8 mouse cellular contexts compared by ENCODE assay signal in the genomic region with DNA sequence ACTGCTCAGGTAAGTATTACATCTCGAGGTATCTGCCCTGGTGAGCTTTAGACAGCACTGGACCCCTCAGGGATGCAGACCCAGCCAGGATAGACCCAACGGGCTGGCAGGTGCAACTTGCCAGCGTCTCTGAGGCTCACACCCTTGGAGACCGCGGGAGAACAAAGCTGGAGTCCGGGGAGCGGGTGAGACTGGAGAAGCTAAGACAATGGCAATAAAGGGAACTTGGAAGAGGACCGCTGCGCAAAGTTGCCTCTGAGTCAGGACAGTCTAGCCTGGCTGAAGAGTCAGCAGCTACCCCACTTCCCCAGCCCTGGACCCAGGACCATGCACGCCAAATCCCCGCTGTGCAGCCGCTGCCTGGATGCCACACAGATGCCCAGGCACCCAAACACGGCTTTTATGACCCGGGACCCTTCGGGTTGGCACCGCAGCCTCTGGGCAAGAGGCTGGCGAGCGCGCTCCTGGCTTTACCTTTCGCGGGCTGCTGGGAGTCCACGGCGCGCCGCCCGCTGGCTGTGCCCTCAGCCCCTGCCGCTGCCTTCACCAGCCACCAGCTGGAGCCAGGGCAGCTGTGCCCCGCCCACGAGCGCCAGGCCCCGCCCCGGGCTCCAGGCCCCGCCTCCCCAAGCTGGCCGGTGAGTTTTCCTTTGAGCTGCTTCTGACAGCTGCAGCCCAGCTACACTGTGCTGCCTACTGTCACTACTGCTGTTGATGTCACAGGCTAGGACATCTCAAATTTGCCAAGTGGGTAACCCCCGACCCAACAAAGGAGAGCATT.
A peak's percentile ranks its signal among the peaks of the same experiment; 100 is the strongest.
DNase-seq lines count a peak whose midpoint lies in the region; ATAC-seq and TF ChIP-seq lines count a peak whose summit lies in the region.

No protein-coding gene starts in this region.

- peak overlapping the region; percentile 74 for H3K4me2 ChIP-seq in forebrain, embryonic 14.5 days (ENCODE audit: low read length)
- H3K4me2 ChIP-seq in heart, postnatal 0 days (ENCODE audit: low read depth, low read length): peak overlapping the region; percentile 73
- H3K4me2 ChIP-seq in lung, embryonic 16.5 days (ENCODE audit: low read depth, low read length): peak overlapping the region; percentile 91

- H3K9ac ChIP-seq in forebrain, embryonic 14.5 days (ENCODE audit: low read length): peak overlapping the region; percentile 57
- H3K9ac ChIP-seq in heart, postnatal 0 days (replicated peaks; ENCODE audit: low read depth, low read length): no peak overlapping the region; the same call in 1 of the 2 replicates
- H3K9ac ChIP-seq in lung, embryonic 16.5 days (ENCODE audit: low read length): peak overlapping the region; percentile 63

- H3K27ac ChIP-seq in forebrain, embryonic 14.5 days (ENCODE audit: low read depth, low read length): no peak overlapping the region
- no peak overlapping the region for H3K27ac ChIP-seq in heart, postnatal 0 days (ENCODE audit: low read depth)
- 0 out of 2 replicates have a peak overlapping the region, but pooled peaks have one; percentile 7 for H3K27ac ChIP-seq in lung, embryonic 16.5 days (ENCODE audit: low read length)

- H3K36me3 ChIP-seq in forebrain, embryonic 14.5 days (ENCODE audit: control insufficient read depth, insufficient read depth, low read length): no peaks in the 10 kb centered on the region
- no peaks in the 10 kb centered on the region for H3K36me3 ChIP-seq in heart, postnatal 0 days (replicated peaks; ENCODE audit: control insufficient read depth, insufficient read depth, low read length)
- H3K36me3 ChIP-seq in lung, embryonic 16.5 days (ENCODE audit: control insufficient read depth, insufficient read depth, low read length): no peaks in the 10 kb centered on the region

- H3K4me3 ChIP-seq in forebrain, embryonic 14.5 days (ENCODE audit: low read depth, low read length): peak overlapping the region; percentile 38
- H3K4me3 ChIP-seq in heart, postnatal 0 days (ENCODE audit: low read depth, low read length): peak overlapping the region; percentile 47
- H3K4me3 ChIP-seq in lung, embryonic 16.5 days (ENCODE audit: low read length): peak overlapping the region; percentile 59

- 0 out of 2 replicates have a peak, but pooled peaks cover 4% of the 10 kb centered on the region for H3K27me3 ChIP-seq in forebrain, embryonic 14.5 days (replicated peaks; ENCODE audit: control insufficient read depth, insufficient read depth, low read length)
- H3K27me3 ChIP-seq in heart, postnatal 0 days (ENCODE audit: control insufficient read depth, insufficient read depth, low read length): peaks cover 14% of the 10 kb centered on the region
- H3K27me3 ChIP-seq in lung, embryonic 16.5 days (ENCODE audit: control insufficient read depth, insufficient read depth, low read depth, low read length): peaks cover 13% of the 10 kb centered on the region

- WGBS in forebrain, embryonic 14.5 days: 2% methylated on average over 35 of the region's 35 CpGs
- 4% methylated on average over 35 of the region's 35 CpGs for WGBS in heart, postnatal 0 days
- WGBS in lung, embryonic 16.5 days: 1% methylated on average over 35 of the region's 35 CpGs

- TF ChIP-seq EP300 in heart, postnatal 0 days (IDR thresholded peaks at IDR 0.05; ENCODE audit: low read depth): no peak

- peak; percentile 16 to 61 for DNase-seq in spleen, postnatal 4 days (ENCODE audit: low spot score in 2 of 2)
- no peak for DNase-seq in spleen, adult 12 weeks (ENCODE audit: low spot score)
- peak; percentile 63 for DNase-seq in forebrain, embryonic 14.5 days (ENCODE audit: low spot score)
- DNase-seq in heart, postnatal 0 days (ENCODE audit: low spot score): peak; percentile 38
- peak; percentile 61 to 83 for DNase-seq in kidney, postnatal 36 days
- DNase-seq in ovary, postnatal 14 days (ENCODE audit: low spot score): peak; percentile 39
- peak; percentile 32 to 71 for DNase-seq in urinary bladder, postnatal 4 days (ENCODE audit: low spot score in 2 of 2)

- no peaks in the 10 kb centered on the region for H3K9me3 ChIP-seq in forebrain, embryonic 14.5 days (replicated peaks; ENCODE audit: control insufficient read depth, low read length)
- no peaks in the 10 kb centered on the region for H3K9me3 ChIP-seq in heart, postnatal 0 days (replicated peaks; ENCODE audit: control insufficient read depth, low read length)
- no peaks in the 10 kb centered on the region for H3K9me3 ChIP-seq in lung, embryonic 16.5 days (ENCODE audit: control insufficient read depth, low read length)

- peak; percentile 97 for ATAC-seq in forebrain, embryonic 14.5 days
- ATAC-seq in heart, postnatal 0 days (ENCODE audit: insufficient read depth, low read depth): peak; percentile 85
- ATAC-seq in lung, embryonic 16.5 days (ENCODE audit: low read depth): peak; percentile 94

- H3K4me1 ChIP-seq in forebrain, embryonic 14.5 days (ENCODE audit: control insufficient read depth, insufficient read depth, low read length): no peaks in the 10 kb centered on the region
- no peaks in the 10 kb centered on the region for H3K4me1 ChIP-seq in heart, postnatal 0 days (ENCODE audit: control insufficient read depth, insufficient read depth)
- H3K4me1 ChIP-seq in lung, embryonic 16.5 days (replicated peaks; ENCODE audit: control insufficient read depth, insufficient read depth, low read length): peaks cover 15% of the 10 kb centered on the region

- no peak for TF ChIP-seq CTCF in heart, postnatal 0 days (IDR thresholded peaks at IDR 0.05; ENCODE audit: low read depth)
